Mouse (Mus musculus) neutrophil, adult 5-6 weeks (primary cell): Measurements from ENCODE around the gene Utp14b. TPM values are rescaled to one million over a fixed set of nuclear protein-coding genes. Genes with fewer than 3 reads are reported as not detected.

Source experiments
- ATAC-seq: fragments of 151-379, 151-347 bp; 2 replicates; pipeline ENCODE4 v1.8.0; 2017; ENCODE audit warnings: mild to moderate bottlenecking, moderate TSS enrichment; ENCODE audit not compliant: insufficient number of reproducible peaks, poor library complexity, low FRiP score, severe bottlenecking; ENCODE audit errors: extremely low read depth
- total RNA-seq: library from RNA; stranded (forward); fragments of 200-1000 nt; gene quantifications from 2 replicates; pipeline ENCODE4 v1.2.3, GENCODE M21; 2017

The Utp14b gene
- total RNA-seq: 8.8 and 10.1 TPM in 2 replicates

GRCm38 (mm10) chr1:78657671-78658440 is at the start of gene Utp14b, which contains the start of gene Acsl3:
Gene Utp14b (plus strand): TSS chr1:78658038.
Gene Acsl3 (plus strand): TSS chr1:78657825.
- ATAC-seq: peak; percentile 91

GRCm38 (mm10) chr1:78609134-78609907 is 48.5 kb upstream of the Utp14b start:
- no peak for ATAC-seq

- no peak for ATAC-seq
Observed at GRCm38 (mm10) chr1:78611039-78611438, 46.8 kb upstream of the Utp14b start.

GRCm38 (mm10) chr1:78612959-78613358 is 44.9 kb upstream of the Utp14b start:
- ATAC-seq: no peak

- no peak for ATAC-seq
Observed at GRCm38 (mm10) chr1:78624352-78624751, 33.5 kb upstream of the Utp14b start.

GRCm38 (mm10) chr1:78634486-78634885 is 23.4 kb upstream of the Utp14b start:
- no peak for ATAC-seq

- ATAC-seq: no peak
Observed at GRCm38 (mm10) chr1:78640871-78641270, 17.0 kb upstream of the Utp14b start.

- ATAC-seq: no peak
Observed at GRCm38 (mm10) chr1:78641791-78642190, 16.0 kb upstream of the Utp14b start.

GRCm38 (mm10) chr1:78642197-78642596 is 15.6 kb upstream of the Utp14b start:
- ATAC-seq: no peak

GRCm38 (mm10) chr1:78647317-78647885 is 10.4 kb upstream of the Utp14b start:
- no peak for ATAC-seq

- ATAC-seq: no peak
Observed at GRCm38 (mm10) chr1:78649269-78650061, 8.4 kb upstream of the Utp14b start.

GRCm38 (mm10) chr1:78656472-78656871 is 1.4 kb upstream of the Utp14b start:
- no peak for ATAC-seq

GRCm38 (mm10) chr1:78657021-78657629 is 713 bp upstream of the Utp14b start:
- no peak for ATAC-seq

- ATAC-seq: no peak
Observed at GRCm38 (mm10) chr1:78658441-78659269, 817 bp downstream of the Utp14b start.

- ATAC-seq: no peak
Observed at GRCm38 (mm10) chr1:78659270-78659823, 1.5 kb downstream of the Utp14b start.

- ATAC-seq: no peak
Observed at GRCm38 (mm10) chr1:78664326-78664725, 6.5 kb downstream of the Utp14b start.

- ATAC-seq: no peak
Observed at GRCm38 (mm10) chr1:78665954-78666499, 8.2 kb downstream of the Utp14b start.
